Mouse (Mus musculus) megakaryocyte-erythroid progenitor cell, adult 5-6 weeks (primary cell): ENCODE data around the gene Ccdc162. TPM values are rescaled to one million over a fixed set of nuclear protein-coding genes. Genes with fewer than 3 reads are reported as not detected.
A peak's percentile ranks its signal among the peaks of the same experiment; 100 is the strongest.
"Not testable (repeated sequence)": the region's sequence is repeated elsewhere in the genome, so short reads cannot be mapped to it uniquely, and the experiment has no call there.

Experiments used
- ATAC-seq: replicated peaks from 2 replicates; pipeline ENCODE4 v1.8.0; 2016; ENCODE audit warnings: mild to moderate bottlenecking, inconsistent platforms; ENCODE audit not compliant: severe bottlenecking, poor library complexity, low FRiP score, low TSS enrichment
- total RNA-seq, 2 experiments: library from RNA; stranded (forward) in 1 of 2; stranded (reverse) in 1 of 2; fragments of 200-1000, 215-1000 nt in 1 of 2; fragments of >200 nt in 1 of 2; fragmentation: Nextera tagmentation in 1 of 2; gene quantifications; 2 replicates each; pipeline ENCODE4 v1.2.3; 2014 to 2017

Ccdc162 gene
- total RNA-seq, 2 experiments from 2014 or later = not detected

- ATAC-seq = no peak
Measured at GRCm38 (mm10) chr10:41710773-41711172, 5.7 kb downstream of the Ccdc162 start.

GRCm38 (mm10) chr10:41709341-41709740 is 7.1 kb downstream of the Ccdc162 start:
- ATAC-seq = no peak

GRCm38 (mm10) chr10:41699669-41700068 is 16.8 kb downstream of the Ccdc162 start:
- ATAC-seq = no peak

- ATAC-seq = no peak
Measured at GRCm38 (mm10) chr10:41697040-41697439, 19.4 kb downstream of the Ccdc162 start.

GRCm38 (mm10) chr10:41690978-41691377 is 25.5 kb downstream of the Ccdc162 start:
- no peak for ATAC-seq

- ATAC-seq = peak; percentile 73
Measured at GRCm38 (mm10) chr10:41689941-41690887, 26.2 kb downstream of the Ccdc162 start.

GRCm38 (mm10) chr10:41684548-41684996 is 31.9 kb downstream of the Ccdc162 start:
- ATAC-seq = 0 out of 2 replicates have a peak, but pooled peaks have one; percentile 30

- ATAC-seq = peak; percentile 80
Measured at GRCm38 (mm10) chr10:41682546-41683393, 33.7 kb downstream of the Ccdc162 start.

GRCm38 (mm10) chr10:41678746-41679360 is 37.6 kb downstream of the Ccdc162 start:
- ATAC-seq = peak; percentile 83

- ATAC-seq = no peak
Measured at GRCm38 (mm10) chr10:41677396-41677795, 39.0 kb downstream of the Ccdc162 start.

- ATAC-seq = no peak
Measured at GRCm38 (mm10) chr10:41676661-41677061, 39.8 kb downstream of the Ccdc162 start.

- ATAC-seq = no peak
Measured at GRCm38 (mm10) chr10:41675842-41676571, 40.4 kb downstream of the Ccdc162 start.

GRCm38 (mm10) chr10:41675243-41675642 is 41.2 kb downstream of the Ccdc162 start:
- no peak for ATAC-seq

- no peak for ATAC-seq
Measured at GRCm38 (mm10) chr10:41674362-41674761, 42.1 kb downstream of the Ccdc162 start.

- no peak for ATAC-seq
Measured at GRCm38 (mm10) chr10:41670196-41670595, 46.2 kb downstream of the Ccdc162 start.

GRCm38 (mm10) chr10:41665498-41665897 is 50.9 kb downstream of the Ccdc162 start:
- no peak for ATAC-seq

- not testable (repeated sequence) for ATAC-seq
Measured at GRCm38 (mm10) chr10:41659671-41660070, 56.8 kb downstream of the Ccdc162 start.

GRCm38 (mm10) chr10:41655684-41656083 is 60.8 kb downstream of the Ccdc162 start:
- not testable (repeated sequence) for ATAC-seq

- ATAC-seq = no peak
Measured at GRCm38 (mm10) chr10:41652988-41653387, 63.4 kb downstream of the Ccdc162 start.
